Mouse (Mus musculus) liver, postnatal 0 days (tissue): Measurements from ENCODE around the gene Hdhd3.

Experiments used
- CTCF ChIP-seq: sonication (generic); IDR thresholded peaks from 2 replicates; pipeline ENCODE4 v1.5.1; 2016; ENCODE audit warnings: antibody characterized with exemption, low read depth
- EP300 ChIP-seq: IDR thresholded peaks from 2 replicates; pipeline ENCODE4 v1.6.1; 2016; ENCODE audit warnings: antibody characterized with exemption, low read depth, mild to moderate bottlenecking

DNA sequence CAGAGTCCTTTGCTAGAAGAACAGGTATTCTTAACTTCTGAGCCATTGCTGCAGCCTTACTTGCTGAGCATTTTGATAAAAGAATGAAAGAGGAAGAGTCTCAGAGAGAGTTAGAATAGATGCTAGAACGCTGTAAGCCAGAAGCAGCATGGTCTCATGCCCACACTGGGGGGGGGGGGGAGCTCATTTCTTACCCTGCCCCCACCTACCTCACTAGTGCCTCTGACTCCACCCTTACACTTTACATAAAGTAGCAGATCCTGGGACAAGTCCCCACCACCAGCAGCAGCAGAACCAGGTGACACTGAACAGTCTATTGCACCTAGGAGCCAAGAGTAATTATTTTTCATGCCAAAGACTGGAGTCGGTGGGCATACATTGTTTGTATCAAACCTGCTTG lies 28.1 kb downstream of the Hdhd3 start:
- no peak for TF ChIP-seq CTCF
- TF ChIP-seq EP300 = no peak
